In the genomic region with DNA sequence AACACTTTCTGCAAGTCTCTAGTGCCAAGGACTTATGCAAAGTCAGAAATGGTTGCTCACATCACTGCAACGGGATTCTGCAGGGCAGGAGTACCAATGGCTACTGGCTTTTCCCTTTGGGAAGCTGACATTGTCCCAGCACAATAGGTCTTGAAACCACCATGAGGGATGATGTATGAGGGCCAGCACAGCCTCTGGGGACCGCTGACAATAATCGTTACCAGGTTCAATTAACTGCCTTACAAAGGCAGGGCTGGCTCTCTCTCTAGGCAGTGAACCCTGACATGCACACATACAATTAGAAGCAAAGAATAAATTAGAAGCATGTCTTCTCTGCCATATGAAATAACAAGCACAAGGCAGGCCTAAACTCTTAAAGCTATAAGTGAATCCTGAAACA, we compare ENCODE assay signal across 27 mouse cellular contexts.
DNase-seq lines count a peak whose midpoint lies in the region; ATAC-seq lines count a peak whose summit lies in the region.
"Had no signal": no experiment of that assay in that cellular context is flagged by ENCODE, and none has a peak within 500 bp of the region (broad histone marks: within the 10 kb centered on the region; RNA-seq: fewer than 3 reads in every experiment).

No protein-coding gene starts in this region.

- DNase-seq in hindbrain, embryonic 10.5 days (ENCODE audit: low spot score): peak; percentile 52
- no peak for DNase-seq in hindbrain, embryonic 14.5 days (ENCODE audit: low spot score)
- DNase-seq in embryo, embryonic 10.5 days (ENCODE audit: low spot score): peak; percentile 58
- DNase-seq in mesoderm, embryonic 11.5 days (ENCODE audit: low read depth, low spot score): peak; percentile 72
- no peak for DNase-seq in thymus, postnatal 0 days (ENCODE audit: low spot score)
- DNase-seq: adrenal gland, postnatal 25 days; cerebellum, adult 18-20 months; cerebellum, postnatal 10 days; forebrain, postnatal 0 days; heart, postnatal 14 days; kidney, adult 2 months; kidney, postnatal 4 days; liver; lung, adult 2 months; lung, postnatal 14 days; right cerebral cortex, adult 18-20 months; spleen, adult 18-20 months; thymus, postnatal 25 days had no signal

- WGBS in hindbrain, embryonic 10.5 days: 36% methylated on average over 3 of the region's 3 CpGs
- WGBS in hindbrain, embryonic 14.5 days: 20% methylated on average over 3 of the region's 3 CpGs
- WGBS in midbrain, embryonic 12.5 days: 57% methylated on average over 3 of the region's 3 CpGs
- 50% methylated on average over 3 of the region's 3 CpGs for WGBS in midbrain, embryonic 16.5 days

- no peaks in the 10 kb centered on the region for H3K9me3 ChIP-seq in hindbrain, embryonic 10.5 days
- H3K9me3 ChIP-seq in hindbrain, embryonic 14.5 days (ENCODE audit: control insufficient read depth, low read length): no peaks in the 10 kb centered on the region
- no peaks in the 10 kb centered on the region for H3K9me3 ChIP-seq in midbrain, embryonic 12.5 days
- no peaks in the 10 kb centered on the region for H3K9me3 ChIP-seq in midbrain, embryonic 16.5 days (replicated peaks; ENCODE audit: control insufficient read depth, low read length, poor library complexity, severe bottlenecking)
- H3K9me3 ChIP-seq: embryonic facial prominence, embryonic 13.5 days; hindbrain, embryonic 15.5 days; intestine, embryonic 15.5 days had no signal

- H3K4me3 ChIP-seq in hindbrain, embryonic 10.5 days: no peak overlapping the region
- H3K4me3 ChIP-seq in hindbrain, embryonic 14.5 days (replicated peaks; ENCODE audit: low read length): no peak overlapping the region
- no peak overlapping the region for H3K4me3 ChIP-seq in midbrain, embryonic 12.5 days
- H3K4me3 ChIP-seq in midbrain, embryonic 16.5 days (ENCODE audit: low read depth, low read length): no peak overlapping the region
- H3K4me3 ChIP-seq: embryonic facial prominence, embryonic 13.5 days; hindbrain, embryonic 15.5 days; intestine, embryonic 15.5 days had no signal

- H3K27me3 ChIP-seq in hindbrain, embryonic 10.5 days (ENCODE audit: insufficient read depth, poor library complexity, severe bottlenecking): peaks cover 43% of the 10 kb centered on the region
- no peaks in the 10 kb centered on the region for H3K27me3 ChIP-seq in hindbrain, embryonic 14.5 days (ENCODE audit: control insufficient read depth, insufficient read depth, low read length)
- H3K27me3 ChIP-seq in midbrain, embryonic 12.5 days: no peaks in the 10 kb centered on the region
- no peaks in the 10 kb centered on the region for H3K27me3 ChIP-seq in midbrain, embryonic 16.5 days (ENCODE audit: control insufficient read depth, insufficient read depth, low read depth, low read length)
- H3K27me3 ChIP-seq: embryonic facial prominence, embryonic 13.5 days; hindbrain, embryonic 15.5 days; intestine, embryonic 15.5 days had no signal

- no peak; the same call in 1 of the 2 replicates for ATAC-seq in hindbrain, embryonic 14.5 days (ENCODE audit: low FRiP score)
- peak; percentile 63; the same call in 1 of the 2 replicates for ATAC-seq in midbrain, embryonic 12.5 days (ENCODE audit: low FRiP score, low read depth)
- no peak for ATAC-seq in midbrain, embryonic 16.5 days
- ATAC-seq: CD4-positive, CD25-positive, alpha-beta regulatory T cell, adult 4 months; forebrain, postnatal 0 days; intestine, embryonic 15.5 days had no signal

- H3K27ac ChIP-seq in hindbrain, embryonic 10.5 days: peak overlapping the region; percentile 64
- H3K27ac ChIP-seq in hindbrain, embryonic 14.5 days: no peak overlapping the region
- no peak overlapping the region for H3K27ac ChIP-seq in midbrain, embryonic 12.5 days (replicated peaks)
- H3K27ac ChIP-seq in midbrain, embryonic 16.5 days (ENCODE audit: low read length): no peak overlapping the region
- H3K27ac ChIP-seq: hindbrain, embryonic 15.5 days; intestine, embryonic 15.5 days; kidney, postnatal 0 days; liver, embryonic 14.5 days had no signal

- peaks cover 61% of the 10 kb centered on the region for H3K4me1 ChIP-seq in hindbrain, embryonic 10.5 days (replicated peaks)
- peaks cover 31% of the 10 kb centered on the region for H3K4me1 ChIP-seq in hindbrain, embryonic 14.5 days (replicated peaks; ENCODE audit: control insufficient read depth, insufficient read depth, low read length)
- H3K4me1 ChIP-seq in midbrain, embryonic 12.5 days: peaks cover 18% of the 10 kb centered on the region
- 0 out of 2 replicates have a peak, but pooled peaks cover 2% of the 10 kb centered on the region for H3K4me1 ChIP-seq in midbrain, embryonic 16.5 days (ENCODE audit: control insufficient read depth, insufficient read depth, low read length)
- H3K4me1 ChIP-seq: intestine, embryonic 15.5 days had no signal

- H3K9ac ChIP-seq in hindbrain, embryonic 14.5 days: no peak overlapping the region
- no peak overlapping the region for H3K9ac ChIP-seq in midbrain, embryonic 12.5 days (replicated peaks)
- no peak overlapping the region for H3K9ac ChIP-seq in midbrain, embryonic 16.5 days (ENCODE audit: low read depth, low read length)
- H3K9ac ChIP-seq: embryonic facial prominence, embryonic 13.5 days; forebrain, postnatal 0 days; hindbrain, embryonic 15.5 days; intestine, embryonic 15.5 days; liver, embryonic 14.5 days had no signal

- H3K4me2 ChIP-seq in hindbrain, embryonic 14.5 days (replicated peaks): no peak overlapping the region
- no peak overlapping the region for H3K4me2 ChIP-seq in midbrain, embryonic 12.5 days (replicated peaks)
- no peak overlapping the region for H3K4me2 ChIP-seq in midbrain, embryonic 16.5 days (ENCODE audit: low read length)
- H3K4me2 ChIP-seq: embryonic facial prominence, embryonic 13.5 days; hindbrain, embryonic 15.5 days; intestine, embryonic 15.5 days; midbrain, embryonic 11.5 days had no signal

- H3K36me3 ChIP-seq in hindbrain, embryonic 10.5 days: no peaks in the 10 kb centered on the region
- no peaks in the 10 kb centered on the region for H3K36me3 ChIP-seq in hindbrain, embryonic 14.5 days (replicated peaks; ENCODE audit: control insufficient read depth, insufficient read depth)
- no peaks in the 10 kb centered on the region for H3K36me3 ChIP-seq in midbrain, embryonic 12.5 days
- no peaks in the 10 kb centered on the region for H3K36me3 ChIP-seq in midbrain, embryonic 16.5 days (ENCODE audit: control insufficient read depth, insufficient read depth, low read length)
- H3K36me3 ChIP-seq: embryonic facial prominence, embryonic 13.5 days; hindbrain, embryonic 15.5 days; intestine, embryonic 15.5 days had no signal

Comparison
In these comparisons a context has a peak if more than half of its experiments do, and no peak if none do; other contexts are left out.
1. DNase-seq: peak in hindbrain, embryonic 10.5 days (single experiment), embryo, embryonic 10.5 days (single experiment) and mesoderm, embryonic 11.5 days (single experiment); none in hindbrain, embryonic 14.5 days (single experiment) and thymus, postnatal 0 days (single experiment).